10 mouse cellular contexts compared by ENCODE assay signal in the genomic region with DNA sequence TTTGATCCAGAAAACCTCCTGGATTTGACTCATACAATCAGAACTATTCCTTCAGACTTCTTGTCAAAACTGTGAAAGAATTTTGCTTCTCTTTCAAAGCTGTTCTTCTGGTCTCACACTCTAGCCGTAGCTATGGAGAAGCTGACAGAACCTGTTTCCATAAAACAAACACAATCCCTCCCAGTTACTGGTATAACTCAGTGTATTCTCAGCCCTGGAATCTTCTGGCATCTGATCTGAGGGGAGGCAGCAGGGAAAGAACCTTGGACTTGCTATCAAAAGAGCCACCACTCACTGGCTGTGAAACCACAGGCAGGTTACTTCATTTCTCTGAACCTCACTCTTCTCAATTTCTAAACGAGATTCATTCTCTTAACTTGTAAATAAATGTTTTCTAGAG. TPM values are rescaled to one million over a fixed set of nuclear protein-coding genes. Genes with fewer than 3 reads are reported as not detected.
DNase-seq lines count a peak whose midpoint lies in the region; ATAC-seq and TF ChIP-seq lines count a peak whose summit lies in the region.
"Had no signal": no experiment of that assay in that cellular context is flagged by ENCODE, and none has a peak within 500 bp of the region (broad histone marks: within the 10 kb centered on the region; RNA-seq: fewer than 3 reads in every experiment).

No protein-coding gene starts in this region.

- WGBS in heart, embryonic 16.5 days = 50% methylated on average over 2 of the region's 2 CpGs
- WGBS in liver, embryonic 15.5 days (ENCODE audit: insufficient replicate concordance) = 38% methylated on average over 2 of the region's 2 CpGs

- peaks cover 80% of the 10 kb centered on the region for H3K79me2 ChIP-seq in CH12.LX (replicated peaks; ENCODE audit: control insufficient read depth, extremely low read depth, insufficient read depth, poor library complexity, severe bottlenecking)

- H3K4me3 ChIP-seq in heart, embryonic 16.5 days (ENCODE audit: low read length) = no peak overlapping the region
- peak overlapping the region; percentile 76 to 95 (median 82) for H3K4me3 ChIP-seq in CH12.LX (replicated peaks in 1 of 3; ENCODE audit: low read depth in 2 of 3, low read length in 2 of 3, poor library complexity in 1 of 3)
- H3K4me3 ChIP-seq in liver, embryonic 15.5 days (replicated peaks) = peak overlapping the region; percentile 91
- H3K4me3 ChIP-seq: embryonic facial prominence, embryonic 12.5 days had no signal

- in situ Hi-C loops in CH12.LX (cut with MboI; ENCODE audit: low pct_ligation_motif_present, low pct_unique_long_range_greater_than_20kb, low sequenced_read_pairs) = no loop called here

- peak overlapping the region; percentile 78 for H3K4me2 ChIP-seq in heart, embryonic 16.5 days (ENCODE audit: low read depth, low read length)
- peak overlapping the region; percentile 91 for H3K4me2 ChIP-seq in CH12.LX (ENCODE audit: insufficient read depth, low read depth, poor library complexity, severe bottlenecking)
- peak overlapping the region; percentile 79 for H3K4me2 ChIP-seq in liver, embryonic 15.5 days

- no peak for TF ChIP-seq EP300 in CH12.LX (IDR thresholded peaks at IDR 0.05; ENCODE audit: low read length)

- dilution Hi-C loops in CH12.LX (cut with MboI; ENCODE audit: extremely low pct_ligation_motif_present, extremely low pct_unique_long_range_greater_than_20kb, low sequenced_read_pairs) = no loop called here

- peaks cover 14% of the 10 kb centered on the region for H3K36me3 ChIP-seq in heart, embryonic 16.5 days (ENCODE audit: control insufficient read depth, insufficient read depth)
- peaks cover 30 to 45% of the 10 kb centered on the region in 2 experiments for H3K36me3 ChIP-seq in CH12.LX (replicated peaks in 1 of 2; ENCODE audit: control insufficient read depth in 1 of 2, insufficient read depth in 1 of 2, low read length in 1 of 2)
- H3K36me3 ChIP-seq in liver, embryonic 15.5 days (replicated peaks) = peaks cover 54% of the 10 kb centered on the region

- H3K27ac ChIP-seq in heart, embryonic 16.5 days (ENCODE audit: low read length) = peak overlapping the region; percentile 92
- H3K27ac ChIP-seq in CH12.LX (ENCODE audit: insufficient read depth, low read depth) = peak overlapping the region; percentile 74
- peak overlapping the region; percentile 98 for H3K27ac ChIP-seq in liver, embryonic 15.5 days (replicated peaks)
- H3K27ac ChIP-seq: embryonic facial prominence, embryonic 12.5 days had no signal

- H3K9me3 ChIP-seq in heart, embryonic 16.5 days (replicated peaks; ENCODE audit: control insufficient read depth, low read length) = no peaks in the 10 kb centered on the region
- H3K9me3 ChIP-seq in CH12.LX (replicated peaks; ENCODE audit: low read length) = no peaks in the 10 kb centered on the region
- H3K9me3 ChIP-seq in liver, embryonic 15.5 days (replicated peaks) = no peaks in the 10 kb centered on the region
- H3K9me3 ChIP-seq: embryonic facial prominence, embryonic 12.5 days; megakaryocyte, embryonic 14.5 days had no signal

- DNase-seq in heart, adult 8-10 months (ENCODE audit: low spot score) = no peak
- DNase-seq in CH12.LX (ENCODE audit: extremely low read depth) = no peak
- peak; percentile 67 for DNase-seq in adrenal gland, postnatal 14 days
- DNase-seq in ovary, postnatal 36 days (ENCODE audit: low spot score) = no peak
- DNase-seq in cerebellum, postnatal 36 days = no peak
- DNase-seq: heart, postnatal 36 days had no signal

- no peak for TF ChIP-seq RAD21 in CH12.LX (IDR thresholded peaks at IDR 0.05; ENCODE audit: low read depth, low read length)

- ATAC-seq in heart, embryonic 16.5 days (replicated peaks; ENCODE audit: extremely low read depth, insufficient read depth, low FRiP score) = no peak
- ATAC-seq in liver, embryonic 15.5 days (ENCODE audit: insufficient read depth) = no peak

- no peak for TF ChIP-seq POLR2A in CH12.LX (IDR thresholded peaks at IDR 0.05; ENCODE audit: low read depth, low read length)

- TF ChIP-seq CTCF in CH12.LX (conservative IDR thresholded peaks at IDR 0.05 in 1 of 2, IDR thresholded peaks at IDR 0.05 in 1 of 2; ENCODE audit: low read depth in 2 of 2, low read length in 2 of 2) = no peak

- H3K9ac ChIP-seq in heart, embryonic 16.5 days (ENCODE audit: low read length) = peak overlapping the region; percentile 47
- H3K9ac ChIP-seq in CH12.LX (ENCODE audit: insufficient read depth, low read depth) = peak overlapping the region; percentile 92
- peak overlapping the region; percentile 98 for H3K9ac ChIP-seq in liver, embryonic 15.5 days
- H3K9ac ChIP-seq: embryonic facial prominence, embryonic 12.5 days had no signal

- no peaks in the 10 kb centered on the region for H3K27me3 ChIP-seq in heart, embryonic 16.5 days (ENCODE audit: control insufficient read depth, insufficient read depth, low read length)
- no peaks in the 10 kb centered on the region for H3K27me3 ChIP-seq in CH12.LX (replicated peaks)
- H3K27me3 ChIP-seq in liver, embryonic 15.5 days = no peaks in the 10 kb centered on the region
- H3K27me3 ChIP-seq: embryonic facial prominence, embryonic 12.5 days; megakaryocyte, embryonic 14.5 days had no signal

- peaks cover 37% of the 10 kb centered on the region for H3K4me1 ChIP-seq in heart, embryonic 16.5 days (ENCODE audit: control insufficient read depth, insufficient read depth, low read length)
- peaks cover 19 to 66% of the 10 kb centered on the region in 2 experiments for H3K4me1 ChIP-seq in CH12.LX (ENCODE audit: control insufficient read depth in 1 of 2, insufficient read depth in 2 of 2)
- H3K4me1 ChIP-seq in liver, embryonic 15.5 days (replicated peaks) = peaks cover 57% of the 10 kb centered on the region

TF ChIP-seq in CH12.LX, 34 proteins besides CTCF, POLR2A, EP300 and RAD21:
- TF ChIP-seq MAZ (IDR thresholded peaks at IDR 0.05; ENCODE audit: low read depth, low read length) = no peak
- no peak for TF ChIP-seq SMC3 (IDR thresholded peaks at IDR 0.05; ENCODE audit: low read depth, low read length)
- no peak for TF ChIP-seq CHD1 (IDR thresholded peaks at IDR 0.05; ENCODE audit: low read depth, low read length)
- TF ChIP-seq JUND (conservative IDR thresholded peaks at IDR 0.05; ENCODE audit: low read depth, low read length) = no peak
- TF ChIP-seq POLR2AphosphoS2 (IDR thresholded peaks at IDR 0.05; ENCODE audit: low read depth, low read length) = no peak
- TF ChIP-seq USF2 (conservative IDR thresholded peaks at IDR 0.05; ENCODE audit: low read depth, low read length) = no peak
- TF ChIP-seq NELFE (IDR thresholded peaks at IDR 0.05; ENCODE audit: low read depth, low read length) = no peak
- no peak for TF ChIP-seq ELF1 (IDR thresholded peaks at IDR 0.05; ENCODE audit: low read depth, low read length)
- TF ChIP-seq ETS1 (conservative IDR thresholded peaks at IDR 0.05; ENCODE audit: low read depth, low read length) = no peak
- TF ChIP-seq MYC (IDR thresholded peaks at IDR 0.05; ENCODE audit: low read depth, low read length) = no peak
- no peak for TF ChIP-seq CHD2 (IDR thresholded peaks at IDR 0.05; ENCODE audit: low read length)
- no peak for TF ChIP-seq ZC3H11A (IDR thresholded peaks at IDR 0.05; ENCODE audit: low read depth, low read length)
- TF ChIP-seq TBP (conservative IDR thresholded peaks at IDR 0.05; ENCODE audit: low read depth, low read length) = no peak
- no peak for TF ChIP-seq MXI1 (IDR thresholded peaks at IDR 0.05; ENCODE audit: low read depth, low read length)
- TF ChIP-seq JUN (IDR thresholded peaks at IDR 0.05; ENCODE audit: insufficient read depth, low read depth, low read length) = no peak
- no peak for TF ChIP-seq PAX5 (IDR thresholded peaks at IDR 0.05; ENCODE audit: low read length)
- TF ChIP-seq KAT2A (IDR thresholded peaks at IDR 0.05; ENCODE audit: insufficient replicate concordance, low read length) = no peak
- no peak for TF ChIP-seq MAX (IDR thresholded peaks at IDR 0.05; ENCODE audit: low read length)
- no peak for TF ChIP-seq ZNF384 (IDR thresholded peaks at IDR 0.05; ENCODE audit: low read depth, low read length)
- TF ChIP-seq RCOR1 (conservative IDR thresholded peaks at IDR 0.05; ENCODE audit: low read depth, low read length) = no peak
TF ChIP-seq in CH12.LX: peak in this region for 0.

RNA-seq across cellular contexts. Expression of gene Plagl2, which starts 2.8 kb away (rescaled TPM):
- 9.8 and 10.3 TPM in 2 replicates for polyA plus RNA-seq in heart, embryonic 16.5 days (2015; fragmentation: Nextera tagmentation; extraction: Ambion mirVana)
- total RNA-seq in heart, adult 8-10 months (2022) = 1 to 10 TPM; 3.6 to 4.3 (median 4.0) TPM
- total RNA-seq in CH12.LX (2012; rRNA removed) = 11.5 and 18.0 TPM in 2 replicates
- 5.1 and 8.1 TPM in 2 replicates for total RNA-seq in CH12.LX (2014; rRNA removed)
- polyA plus RNA-seq in CH12.LX (2012; ENCODE audit: insufficient read length, low read depth) = 36.6 and 52.7 TPM in 2 replicates
- 9.3 and 10.6 TPM in 2 replicates for total RNA-seq in adrenal gland, postnatal 14 days (2021)
- polyA plus RNA-seq in liver, embryonic 15.5 days (2015; fragmentation: Nextera tagmentation; extraction: Ambion mirVana) = 17.1 TPM in 2 replicates

RNA-seq across cellular contexts. Expression of gene Pofut1, which starts 2.9 kb away (rescaled TPM):
- polyA plus RNA-seq in heart, embryonic 16.5 days (2015; fragmentation: Nextera tagmentation; extraction: Ambion mirVana) = 3.7 and 4.0 TPM in 2 replicates
- 10 to 100 TPM; 10.6 to 14.9 (median 13.5) TPM for total RNA-seq in heart, adult 8-10 months (2022)
- total RNA-seq in CH12.LX (2012; rRNA removed) (20.4 and 25.6 TPM in 2 replicates), CH12.LX (2014; rRNA removed) (19.4 and 22.8 TPM in 2 replicates)
- 15.0 and 15.6 TPM in 2 replicates for polyA plus RNA-seq in CH12.LX (2012; ENCODE audit: insufficient read length, low read depth)
- total RNA-seq in adrenal gland, postnatal 14 days (2021) = 29.4 and 32.2 TPM in 2 replicates
- polyA plus RNA-seq in liver, embryonic 15.5 days (2015; fragmentation: Nextera tagmentation; extraction: Ambion mirVana) = 2.6 TPM in 2 replicates

RNA-seq across cellular contexts. Expression of gene Tspyl3, which starts 13.2 kb away (rescaled TPM):
- 6.5 and 7.5 TPM in 2 replicates for polyA plus RNA-seq in heart, embryonic 16.5 days (2015; fragmentation: Nextera tagmentation; extraction: Ambion mirVana)
- total RNA-seq in heart, adult 8-10 months (2022) = 1 to 10 TPM in 3 of 4 experiments, under 1 TPM in 1; 0.90 to 1.5 (median 1.0) TPM
- 9.6 and 10.2 TPM in 2 replicates for total RNA-seq in CH12.LX (2012; rRNA removed)
- total RNA-seq in CH12.LX (2014; rRNA removed) = 10.2 and 12.1 TPM in 2 replicates
- 16.5 and 16.9 TPM in 2 replicates for polyA plus RNA-seq in CH12.LX (2012; ENCODE audit: insufficient read length, low read depth)
- 3.2 and 4.7 TPM in 2 replicates for total RNA-seq in adrenal gland, postnatal 14 days (2021)
- 2.1 and 2.6 TPM in 2 replicates for polyA plus RNA-seq in liver, embryonic 15.5 days (2015; fragmentation: Nextera tagmentation; extraction: Ambion mirVana)

RNA-seq across cellular contexts. Expression of gene Kif3b, which starts 52.8 kb away (rescaled TPM):
- polyA plus RNA-seq in heart, embryonic 16.5 days (2015; fragmentation: Nextera tagmentation; extraction: Ambion mirVana) = 5.4 and 6.2 TPM in 2 replicates
- total RNA-seq in heart, adult 8-10 months (2022) = 1 to 10 TPM; 6.4 to 9.3 (median 8.1) TPM
- total RNA-seq in CH12.LX (2012; rRNA removed) (9.9 and 10.6 TPM in 2 replicates), CH12.LX (2014; rRNA removed) (8.5 and 9.1 TPM in 2 replicates)
- polyA plus RNA-seq in CH12.LX (2012; ENCODE audit: insufficient read length, low read depth) = 15.8 and 16.5 TPM in 2 replicates
- 22.5 and 24.4 TPM in 2 replicates for total RNA-seq in adrenal gland, postnatal 14 days (2021)
- 1.4 and 2.0 TPM in 2 replicates for polyA plus RNA-seq in liver, embryonic 15.5 days (2015; fragmentation: Nextera tagmentation; extraction: Ambion mirVana)

Comparison
In these comparisons a context has a peak if more than half of its experiments do, and no peak if none do; other contexts are left out.
1. H3K9ac ChIP-seq: peak in every context shown above with its lines; median percentile 98 in liver, embryonic 15.5 days; 92 in CH12.LX; 47 in heart, embryonic 16.5 days.